Mouse (Mus musculus): ENCODE data around the gene Ccr5. TPM values are rescaled to one million over a fixed set of nuclear protein-coding genes. Genes with fewer than 3 reads are reported as not detected.
"Not testable (repeated sequence)": the region's sequence is repeated elsewhere in the genome, so short reads cannot be mapped to it uniquely, and the experiment has no call there.

Ccr5 gene
- 0.77 TPM in 1 of 2 replicates, not detected in the other for polyA plus RNA-seq (2011; ENCODE audit: insufficient read depth, insufficient read length, low replicate concordance, missing spikeins)

DNA sequence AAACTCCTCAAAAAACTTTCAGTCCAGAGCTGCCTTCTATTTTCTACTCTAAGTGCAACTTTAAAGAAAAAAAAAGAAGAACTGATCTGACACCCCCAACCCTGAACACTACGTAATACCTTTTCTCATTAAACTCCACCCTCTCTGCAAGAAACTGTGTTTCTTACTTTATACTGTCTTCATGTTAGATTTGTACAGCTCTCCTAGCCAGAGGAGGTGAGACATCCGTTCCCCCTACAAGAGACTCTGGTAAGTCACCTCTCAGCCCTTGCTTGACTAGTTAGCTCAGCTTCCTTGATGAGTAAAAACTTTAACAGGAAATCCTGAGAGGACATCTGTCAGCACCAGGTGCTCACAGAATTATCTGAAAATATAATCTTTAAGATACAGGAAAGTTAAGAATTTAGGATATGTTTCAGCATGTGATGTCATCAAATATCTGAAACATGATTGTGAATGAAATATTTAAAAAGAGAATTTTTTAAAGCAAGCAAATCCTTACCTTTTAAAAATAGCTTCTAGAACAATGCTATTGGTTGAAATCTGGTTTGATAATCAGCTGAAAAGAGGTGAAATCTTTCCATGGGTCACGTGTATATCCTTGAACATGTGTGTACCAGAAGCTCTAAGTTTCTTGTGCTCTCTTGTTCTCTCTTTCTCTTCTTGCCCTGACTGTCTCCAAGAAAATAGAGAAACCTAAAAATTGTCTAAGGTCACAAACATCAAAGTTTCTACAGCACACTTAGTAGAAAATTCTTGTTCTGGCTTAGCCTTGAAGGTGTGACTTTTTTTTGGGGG is at the start of gene Ccr5:
TSS of gene Ccr5 (plus strand) at position 157 of the 798 bp plus-strand sequence.
- Histone ChIP-seq H3K4me3 (replicated peaks; ENCODE audit: control insufficient read depth, low read depth, low read length) (no peak within 1 kb of the TSS), H3K27ac (ENCODE audit: control insufficient read depth, insufficient read depth, low read depth, low read length, poor library complexity) (no peak within 1 kb of the TSS), H3K4me1 (ENCODE audit: control insufficient read depth, insufficient read depth, low read length) (peaks cover 1% of the 10 kb centered on the region; the same call in 1 of the 2 replicates)
- no peak for TF ChIP-seq POLR2A (IDR thresholded peaks at IDR 0.05; ENCODE audit: borderline replicate concordance, control insufficient read depth, low read depth, low read length)
- no peak for TF ChIP-seq CTCF (IDR thresholded peaks at IDR 0.05; ENCODE audit: control insufficient read depth, insufficient read depth, low read length)
- 29% methylated on average over 3 of the region's 3 CpGs for WGBS

DNA sequence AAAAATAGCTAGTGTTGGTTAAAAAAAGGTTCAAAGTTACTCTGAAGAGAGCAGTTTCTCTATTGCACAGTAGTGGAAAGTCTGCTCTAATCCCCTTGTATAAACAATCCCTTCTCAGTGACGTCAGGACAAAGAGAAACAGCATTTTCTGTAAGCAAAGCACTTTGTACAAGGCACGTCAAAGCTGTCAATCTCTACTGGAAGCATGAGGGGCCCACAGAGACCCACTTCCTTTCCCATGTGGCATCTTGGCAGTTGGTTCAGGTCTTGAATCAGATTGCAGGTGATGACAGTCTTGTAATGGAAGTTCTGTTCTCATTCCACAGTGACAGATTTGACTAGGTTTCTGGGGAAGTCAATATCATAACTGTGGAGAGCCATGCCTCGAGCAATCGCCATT is 41.5 kb upstream of the Ccr5 start:
- Histone ChIP-seq H3K27ac (ENCODE audit: control insufficient read depth, insufficient read depth, low read depth, low read length, poor library complexity) (no peak overlapping the region), H3K4me3 (replicated peaks; ENCODE audit: control insufficient read depth, low read depth, low read length) (no peak overlapping the region), H3K4me1 (ENCODE audit: control insufficient read depth, insufficient read depth, low read length) (no peaks in the 10 kb centered on the region)
- no peak for TF ChIP-seq CTCF (IDR thresholded peaks at IDR 0.05; ENCODE audit: control insufficient read depth, insufficient read depth, low read length)
- no peak for TF ChIP-seq POLR2A (IDR thresholded peaks at IDR 0.05; ENCODE audit: borderline replicate concordance, control insufficient read depth, low read depth, low read length)
- WGBS: 61% methylated on average over 4 of the region's 4 CpGs

DNA sequence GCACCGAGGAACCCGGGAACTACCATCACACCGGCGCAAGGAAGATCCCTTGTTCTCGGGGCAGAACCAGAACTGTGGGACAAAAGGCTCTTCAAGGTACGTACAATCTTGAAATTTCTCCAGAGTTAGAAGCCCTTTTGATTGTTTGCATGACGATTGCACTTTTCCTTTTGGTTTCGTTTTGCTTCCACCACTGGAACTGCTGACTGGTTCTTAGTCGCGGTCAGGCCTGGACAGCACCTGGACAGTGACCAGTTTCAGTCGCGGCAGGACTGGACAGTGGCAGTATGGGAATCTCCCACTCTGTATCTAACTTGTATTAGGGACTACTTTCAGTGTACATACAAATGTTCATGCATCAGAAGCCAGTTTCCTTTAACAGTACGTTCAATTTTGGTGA is 40.9 kb upstream of the Ccr5 start:
- 70% methylated on average over 13 of the region's 13 CpGs for WGBS
- not testable (repeated sequence) for H3K4me1 ChIP-seq (ENCODE audit: control insufficient read depth, insufficient read depth, low read length); H3K4me3 ChIP-seq (replicated peaks; ENCODE audit: control insufficient read depth, low read depth, low read length); H3K27ac ChIP-seq (ENCODE audit: control insufficient read depth, insufficient read depth, low read depth, low read length, poor library complexity)

DNA sequence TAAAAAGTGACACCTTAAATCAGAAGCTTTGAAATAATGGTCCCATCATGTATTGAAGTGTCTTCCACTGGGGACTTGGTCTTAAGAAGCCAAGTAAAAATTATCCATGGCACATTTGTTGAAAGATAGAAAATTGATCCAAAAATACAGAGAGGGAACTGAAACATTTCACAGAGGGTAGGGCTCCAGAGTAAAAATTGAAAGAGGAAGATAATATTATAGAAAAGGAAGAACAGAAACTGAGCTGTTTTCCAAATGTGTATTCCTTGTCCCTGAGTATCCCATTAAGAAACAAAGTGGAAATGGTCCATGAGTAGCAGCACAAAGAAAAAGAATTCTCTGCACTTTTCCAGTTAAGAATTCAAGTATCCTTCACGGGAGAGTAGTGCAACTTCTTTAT is 30.9 kb upstream of the Ccr5 start:
- Histone ChIP-seq H3K27ac (ENCODE audit: control insufficient read depth, insufficient read depth, low read depth, low read length, poor library complexity) (no peak overlapping the region), H3K4me1 (ENCODE audit: control insufficient read depth, insufficient read depth, low read length) (no peaks in the 10 kb centered on the region), H3K4me3 (replicated peaks; ENCODE audit: control insufficient read depth, low read depth, low read length) (no peak overlapping the region)
- WGBS: 78% methylated on average over 1 of the region's 1 CpGs
- TF ChIP-seq POLR2A (IDR thresholded peaks at IDR 0.05; ENCODE audit: borderline replicate concordance, control insufficient read depth, low read depth, low read length): no peak
- TF ChIP-seq CTCF (IDR thresholded peaks at IDR 0.05; ENCODE audit: control insufficient read depth, insufficient read depth, low read length): no peak

DNA sequence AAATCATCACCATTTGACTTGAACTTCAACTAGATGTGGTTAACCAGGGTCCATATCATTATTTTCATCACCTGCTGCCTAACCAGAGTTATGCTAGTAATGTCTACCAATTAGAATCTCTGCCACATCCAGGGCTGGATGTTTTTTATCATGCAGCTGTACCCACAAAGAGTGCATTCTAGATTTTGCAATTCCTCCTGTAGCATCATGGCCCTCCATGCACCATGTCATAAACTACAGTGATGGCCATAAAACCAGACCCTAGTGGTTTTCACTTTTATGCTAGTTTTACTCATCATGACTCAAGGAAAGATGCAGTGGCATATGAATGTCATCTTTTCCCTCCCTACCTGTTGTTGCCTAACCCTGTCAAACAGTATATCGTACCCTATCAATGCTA is 22.2 kb upstream of the Ccr5 start:
- H3K27ac ChIP-seq (ENCODE audit: control insufficient read depth, insufficient read depth, low read depth, low read length, poor library complexity): no peak overlapping the region
- TF ChIP-seq CTCF (IDR thresholded peaks at IDR 0.05; ENCODE audit: control insufficient read depth, insufficient read depth, low read length) (no peak), POLR2A (IDR thresholded peaks at IDR 0.05; ENCODE audit: borderline replicate concordance, control insufficient read depth, low read depth, low read length) (no peak)
- peaks cover 3% of the 10 kb centered on the region; the same call in 1 of the 2 replicates for H3K4me1 ChIP-seq (ENCODE audit: control insufficient read depth, insufficient read depth, low read length)
- no peak overlapping the region for H3K4me3 ChIP-seq (replicated peaks; ENCODE audit: control insufficient read depth, low read depth, low read length)
- WGBS: 89% methylated on average over 1 of the region's 1 CpGs

DNA sequence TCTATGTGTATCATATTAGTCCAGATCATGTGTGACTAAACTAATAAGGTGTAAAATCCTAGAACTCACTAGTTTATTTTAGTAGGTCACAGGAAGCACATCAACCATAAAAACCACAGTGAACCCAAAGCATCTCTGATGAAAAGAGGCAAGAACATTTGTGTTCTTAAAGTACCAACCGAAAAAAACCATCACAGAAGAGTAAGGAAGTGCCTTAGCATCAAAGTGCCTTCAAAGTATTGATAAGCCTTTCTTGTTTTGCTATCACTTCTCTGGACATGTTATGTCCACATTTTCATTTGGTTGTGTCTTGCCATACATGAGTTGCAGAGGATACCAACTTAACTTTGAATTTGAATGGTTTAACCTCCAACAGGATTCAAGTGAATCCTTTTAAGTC is 21.0 kb upstream of the Ccr5 start:
- TF ChIP-seq POLR2A (IDR thresholded peaks at IDR 0.05; ENCODE audit: borderline replicate concordance, control insufficient read depth, low read depth, low read length) (no peak), CTCF (IDR thresholded peaks at IDR 0.05; ENCODE audit: control insufficient read depth, insufficient read depth, low read length) (no peak)
- no peak overlapping the region for H3K27ac ChIP-seq (ENCODE audit: control insufficient read depth, insufficient read depth, low read depth, low read length, poor library complexity)
- WGBS: 7% methylated on average over 1 of the region's 1 CpGs
- H3K4me3 ChIP-seq (replicated peaks; ENCODE audit: control insufficient read depth, low read depth, low read length): no peak overlapping the region
- H3K4me1 ChIP-seq (ENCODE audit: control insufficient read depth, insufficient read depth, low read length): peaks cover 3% of the 10 kb centered on the region; the same call in 1 of the 2 replicates

DNA sequence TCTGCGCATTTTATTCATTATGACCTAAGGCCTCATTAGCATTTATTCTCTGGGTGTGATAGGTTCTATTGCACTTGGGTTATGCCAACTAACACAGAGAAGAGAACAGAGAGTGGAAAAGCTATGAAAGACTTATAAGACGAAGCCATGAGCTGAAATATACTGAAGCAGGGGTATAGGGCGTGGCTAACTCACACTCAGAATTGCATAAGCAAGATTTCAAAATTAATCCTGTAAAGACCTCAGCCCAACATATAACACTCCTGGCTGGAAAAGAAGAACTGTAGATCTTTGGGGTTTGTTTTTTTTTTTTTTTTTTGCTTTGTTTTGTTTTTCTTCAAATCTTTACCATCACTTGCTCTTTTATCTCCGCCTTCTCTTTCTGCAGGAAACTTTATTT is 19.6 kb upstream of the Ccr5 start, which contains the start of gene Ccr2:
TSS of gene Ccr2 (plus strand) at position 228 of the 400 bp plus-strand sequence.
- Histone ChIP-seq H3K27ac (ENCODE audit: control insufficient read depth, insufficient read depth, low read depth, low read length, poor library complexity) (peak within 1 kb of the TSS; percentile 50; the same call in 1 of the 2 replicates), H3K4me1 (ENCODE audit: control insufficient read depth, insufficient read depth, low read length) (peaks cover 3% of the 10 kb centered on the region; the same call in 1 of the 2 replicates), H3K4me3 (replicated peaks; ENCODE audit: control insufficient read depth, low read depth, low read length) (peak within 1 kb of the TSS; percentile 62)
- 61% methylated on average over 4 of the region's 4 CpGs for WGBS
- no peak for TF ChIP-seq POLR2A (IDR thresholded peaks at IDR 0.05; ENCODE audit: borderline replicate concordance, control insufficient read depth, low read depth, low read length)
- TF ChIP-seq CTCF (IDR thresholded peaks at IDR 0.05; ENCODE audit: control insufficient read depth, insufficient read depth, low read length): no peak

DNA sequence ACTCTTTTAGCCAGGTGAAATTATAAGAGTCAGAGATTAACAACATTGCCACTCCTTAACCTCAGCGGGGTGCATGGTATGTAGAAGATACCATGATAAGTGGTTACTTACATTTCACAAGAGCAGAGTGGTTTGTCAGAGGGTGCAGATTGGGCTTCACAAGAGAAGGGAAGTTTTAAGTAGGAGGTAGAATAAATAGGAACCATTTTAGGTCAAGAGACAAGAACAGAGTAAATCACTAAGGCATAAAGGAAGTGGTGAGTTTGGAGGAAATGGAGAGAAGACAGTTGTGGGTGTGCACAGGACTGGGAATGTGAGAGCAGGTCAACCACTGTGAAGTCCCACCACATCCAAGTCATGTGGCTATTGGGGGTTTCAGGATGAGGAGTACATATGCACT is 18.1 kb upstream of the Ccr5 start:
- no peak overlapping the region; the same call in 1 of the 2 replicates for H3K27ac ChIP-seq (ENCODE audit: control insufficient read depth, insufficient read depth, low read depth, low read length, poor library complexity)
- 2% methylated on average over 1 of the region's 1 CpGs for WGBS
- TF ChIP-seq POLR2A (IDR thresholded peaks at IDR 0.05; ENCODE audit: borderline replicate concordance, control insufficient read depth, low read depth, low read length) (no peak), CTCF (IDR thresholded peaks at IDR 0.05; ENCODE audit: control insufficient read depth, insufficient read depth, low read length) (no peak)
- H3K4me3 ChIP-seq (replicated peaks; ENCODE audit: control insufficient read depth, low read depth, low read length): peak overlapping the region; percentile 51
- peaks cover 3% of the 10 kb centered on the region; the same call in 1 of the 2 replicates for H3K4me1 ChIP-seq (ENCODE audit: control insufficient read depth, insufficient read depth, low read length)
